Mouse (Mus musculus): ENCODE results near the gene Tssk6. TPM values are rescaled to one million over a fixed set of nuclear protein-coding genes. Genes with fewer than 3 reads are reported as not detected.

The Tssk6 gene
- polyA plus RNA-seq (2012; rRNA removed), result 2.8 and 4.3 TPM in 2 replicates

GRCm38 (mm10) chr8:69902163-69903062 is at the start of gene Tssk6, which contains the start of the genes Ndufa13 and Yjefn3:
Gene Tssk6 (plus strand): TSS chr8:69902184.
Gene Ndufa13 (minus strand): TSS chr8:69902558.
Gene Yjefn3 (minus strand): TSS chr8:69902712.

GRCm38 (mm10) chr8:69887289-69888243 is 14.4 kb upstream of the Tssk6 start, which contains the start of gene Cilp2:
Gene Cilp2 (minus strand): TSS chr8:69887687.

Other genes with a start within 250 kb of the Tssk6 start
- gene Zfp964, start 247.7 kb upstream of the Tssk6 start, polyA plus RNA-seq (2012; rRNA removed), result 0.31 and 0.55 TPM in 2 replicates
- 0.57 and 1.5 TPM in 2 replicates for gene Zfp869, start 191.5 kb upstream of the Tssk6 start, polyA plus RNA-seq (2012; rRNA removed)
- 1.5 and 2.0 TPM in 2 replicates for gene Zfp963, start 152.2 kb upstream of the Tssk6 start, polyA plus RNA-seq (2012; rRNA removed)
- gene Gm20422, start 127.3 kb upstream of the Tssk6 start, polyA plus RNA-seq (2012; rRNA removed), result 1.3 TPM in 1 of 2 replicates, not detected in the other
- 106 and 109 TPM in 2 replicates for gene Atp13a1, start 111.0 kb upstream of the Tssk6 start, polyA plus RNA-seq (2012; rRNA removed)
- 5.6 and 5.8 TPM in 2 replicates for gene Zfp866, start 111.0 kb upstream of the Tssk6 start, polyA plus RNA-seq (2012; rRNA removed)
- 48.5 and 52.0 TPM in 2 replicates for gene Gmip, start 93.5 kb upstream of the Tssk6 start, polyA plus RNA-seq (2012; rRNA removed)
- gene Lpar2, start 79.8 kb upstream of the Tssk6 start, polyA plus RNA-seq (2012; rRNA removed), result 1.9 and 2.2 TPM in 2 replicates
- gene Pbx4, start 69.7 kb upstream of the Tssk6 start, polyA plus RNA-seq (2012; rRNA removed), result 1.6 and 2.9 TPM in 2 replicates
- gene Cilp2, start 14.5 kb upstream of the Tssk6 start, polyA plus RNA-seq (2012; rRNA removed), result 0.09 and 0.23 TPM in 2 replicates
- gene Ndufa13, start 374 bp downstream of the Tssk6 start, polyA plus RNA-seq (2012; rRNA removed), result 148 and 213 TPM in 2 replicates
- gene Yjefn3, start 528 bp downstream of the Tssk6 start, polyA plus RNA-seq (2012; rRNA removed), result 3.3 and 6.2 TPM in 2 replicates
- gene Gatad2a, start 94.2 kb downstream of the Tssk6 start, polyA plus RNA-seq (2012; rRNA removed), result 72.8 and 80.7 TPM in 2 replicates
- 99.7 and 112 TPM in 2 replicates for gene Mau2, start 140.6 kb downstream of the Tssk6 start, polyA plus RNA-seq (2012; rRNA removed)
- 9.0 and 10.1 TPM in 2 replicates for gene Sugp1, start 140.6 kb downstream of the Tssk6 start, polyA plus RNA-seq (2012; rRNA removed)
- gene Tm6sf2, start 170.7 kb downstream of the Tssk6 start, polyA plus RNA-seq (2012; rRNA removed), result 39.3 and 82.7 TPM in 2 replicates
- gene Hapln4, start 181.3 kb downstream of the Tssk6 start, polyA plus RNA-seq (2012; rRNA removed), result 0.93 and 2.4 TPM in 2 replicates
- 0.09 and 0.15 TPM in 2 replicates for gene Ncan, start 218.7 kb downstream of the Tssk6 start, polyA plus RNA-seq (2012; rRNA removed)
- gene Nr2c2ap, start 229.1 kb downstream of the Tssk6 start, polyA plus RNA-seq (2012; rRNA removed), result 11.2 and 15.2 TPM in 2 replicates
- 39.1 and 40.5 TPM in 2 replicates for gene Rfxank, start 237.0 kb downstream of the Tssk6 start, polyA plus RNA-seq (2012; rRNA removed)
- gene Borcs8, start 237.3 kb downstream of the Tssk6 start, polyA plus RNA-seq (2012; rRNA removed), result 87.7 and 91.9 TPM in 2 replicates
- 0.36 and 0.67 TPM in 2 replicates for gene Mef2b, start 237.5 kb downstream of the Tssk6 start, polyA plus RNA-seq (2012; rRNA removed)

Measured in colon, adult 2 months (tissue).